Mouse (Mus musculus): ENCODE measurements around the gene Stard13. TPM values are rescaled to one million over a fixed set of nuclear protein-coding genes. Genes with fewer than 3 reads are reported as not detected.

The Stard13 gene
- total RNA-seq (2017): not detected in 3 replicates

GRCm38 (mm10) chr5:151233400-151234031 lies at the start of gene Stard13:
Gene Stard13 (minus strand): TSS chr5:151233836.
- ATAC-seq (replicated peaks; ENCODE audit: insufficient number of reproducible peaks, low FRiP score, low TSS enrichment, poor library complexity, severe bottlenecking): no peak

DNA sequence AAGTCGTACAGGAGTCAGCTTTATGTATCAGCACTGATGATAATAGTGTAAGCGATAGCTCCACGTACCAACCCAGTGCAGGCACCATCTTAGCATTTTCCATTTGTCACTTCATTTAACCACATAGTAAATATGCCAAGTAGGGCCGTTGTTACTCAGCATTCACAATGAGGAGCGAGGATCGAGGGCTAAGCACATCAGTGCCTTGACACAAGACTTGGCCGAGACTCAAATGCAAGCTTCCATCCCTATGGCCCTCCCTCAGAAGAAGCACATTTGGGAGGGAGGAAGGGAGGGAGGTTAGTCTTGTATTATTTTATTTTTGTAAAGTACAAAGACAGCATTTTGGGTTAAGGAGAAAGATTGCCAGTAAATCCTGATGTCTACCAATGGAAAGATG lies 45.9 kb upstream of the Stard13 start:
- no peak for ATAC-seq (replicated peaks; ENCODE audit: insufficient number of reproducible peaks, low FRiP score, low TSS enrichment, poor library complexity, severe bottlenecking)

DNA sequence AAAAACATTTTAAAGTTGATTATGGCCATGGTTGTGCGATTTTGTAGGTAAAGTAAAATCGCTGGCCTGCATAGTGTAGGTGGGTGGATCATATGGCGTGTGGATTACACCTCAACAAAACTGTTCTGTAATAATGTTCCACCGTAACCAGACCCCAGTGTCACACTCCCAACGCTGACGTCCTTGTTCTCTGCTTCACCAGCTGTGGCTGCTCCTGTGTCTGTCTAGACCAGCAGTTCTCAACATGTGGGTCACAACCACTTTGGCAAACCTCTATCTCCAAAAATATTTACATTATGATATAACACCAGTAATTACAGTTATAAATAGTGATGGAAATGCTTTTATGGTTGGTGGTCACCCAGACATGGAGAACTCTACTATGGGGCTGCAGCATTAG lies 44.3 kb upstream of the Stard13 start:
- no peak for ATAC-seq (replicated peaks; ENCODE audit: insufficient number of reproducible peaks, low FRiP score, low TSS enrichment, poor library complexity, severe bottlenecking)

- ATAC-seq (replicated peaks; ENCODE audit: insufficient number of reproducible peaks, low FRiP score, low TSS enrichment, poor library complexity, severe bottlenecking): no peak
These were observed 42.4 kb upstream of the Stard13 start for GRCm38 (mm10) chr5:151275986-151276385.

- ATAC-seq (replicated peaks; ENCODE audit: insufficient number of reproducible peaks, low FRiP score, low TSS enrichment, poor library complexity, severe bottlenecking): no peak
These were observed 40.6 kb upstream of the Stard13 start for GRCm38 (mm10) chr5:151274265-151274664.

- no peak for ATAC-seq (replicated peaks; ENCODE audit: insufficient number of reproducible peaks, low FRiP score, low TSS enrichment, poor library complexity, severe bottlenecking)
These were observed 37.2 kb upstream of the Stard13 start for GRCm38 (mm10) chr5:151270815-151271214.

GRCm38 (mm10) chr5:151266896-151267634 lies 33.4 kb upstream of the Stard13 start:
- no peak for ATAC-seq (replicated peaks; ENCODE audit: insufficient number of reproducible peaks, low FRiP score, low TSS enrichment, poor library complexity, severe bottlenecking)

- ATAC-seq (replicated peaks; ENCODE audit: insufficient number of reproducible peaks, low FRiP score, low TSS enrichment, poor library complexity, severe bottlenecking): no peak
These were observed 27.9 kb upstream of the Stard13 start for GRCm38 (mm10) chr5:151261558-151261957.

DNA sequence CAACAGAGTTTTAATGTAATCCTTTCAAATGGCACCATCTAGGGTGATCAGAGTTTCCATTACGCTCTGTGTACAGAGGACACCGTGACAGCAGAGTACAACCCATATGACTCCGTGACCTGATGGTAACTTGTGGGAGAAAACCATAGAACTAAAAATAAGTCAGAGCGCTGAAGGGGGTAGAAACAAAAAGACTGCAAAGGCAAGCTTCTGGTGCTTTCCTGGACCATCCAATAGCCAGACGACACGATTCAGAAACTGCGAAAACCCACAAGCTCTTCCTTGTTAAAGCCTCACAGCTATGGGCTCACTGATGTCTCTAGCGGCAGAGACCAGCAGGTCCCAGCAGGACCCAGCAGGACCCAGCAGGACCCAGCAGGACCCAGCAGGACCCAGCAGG lies 18.6 kb upstream of the Stard13 start:
- ATAC-seq (replicated peaks; ENCODE audit: insufficient number of reproducible peaks, low FRiP score, low TSS enrichment, poor library complexity, severe bottlenecking): no peak

DNA sequence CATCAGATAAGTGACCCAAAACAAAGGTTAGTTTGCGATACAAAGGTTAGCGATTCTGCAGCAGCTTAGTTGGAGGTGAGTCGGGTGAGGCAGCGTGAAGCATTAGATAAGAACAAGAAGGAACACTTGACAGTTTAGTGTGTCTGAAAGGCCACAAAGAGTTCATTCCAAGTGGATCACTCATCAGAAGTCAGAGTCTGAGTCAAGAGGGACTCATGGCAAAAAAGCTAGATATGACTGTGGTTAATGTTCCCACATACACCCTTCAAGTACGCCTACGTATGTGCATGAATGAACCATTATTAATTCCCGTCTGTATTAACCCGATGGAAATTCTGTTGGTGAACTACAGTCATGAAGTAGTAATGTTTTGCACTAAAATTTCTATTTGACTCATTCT lies 18.0 kb upstream of the Stard13 start:
- ATAC-seq (replicated peaks; ENCODE audit: insufficient number of reproducible peaks, low FRiP score, low TSS enrichment, poor library complexity, severe bottlenecking): no peak

DNA sequence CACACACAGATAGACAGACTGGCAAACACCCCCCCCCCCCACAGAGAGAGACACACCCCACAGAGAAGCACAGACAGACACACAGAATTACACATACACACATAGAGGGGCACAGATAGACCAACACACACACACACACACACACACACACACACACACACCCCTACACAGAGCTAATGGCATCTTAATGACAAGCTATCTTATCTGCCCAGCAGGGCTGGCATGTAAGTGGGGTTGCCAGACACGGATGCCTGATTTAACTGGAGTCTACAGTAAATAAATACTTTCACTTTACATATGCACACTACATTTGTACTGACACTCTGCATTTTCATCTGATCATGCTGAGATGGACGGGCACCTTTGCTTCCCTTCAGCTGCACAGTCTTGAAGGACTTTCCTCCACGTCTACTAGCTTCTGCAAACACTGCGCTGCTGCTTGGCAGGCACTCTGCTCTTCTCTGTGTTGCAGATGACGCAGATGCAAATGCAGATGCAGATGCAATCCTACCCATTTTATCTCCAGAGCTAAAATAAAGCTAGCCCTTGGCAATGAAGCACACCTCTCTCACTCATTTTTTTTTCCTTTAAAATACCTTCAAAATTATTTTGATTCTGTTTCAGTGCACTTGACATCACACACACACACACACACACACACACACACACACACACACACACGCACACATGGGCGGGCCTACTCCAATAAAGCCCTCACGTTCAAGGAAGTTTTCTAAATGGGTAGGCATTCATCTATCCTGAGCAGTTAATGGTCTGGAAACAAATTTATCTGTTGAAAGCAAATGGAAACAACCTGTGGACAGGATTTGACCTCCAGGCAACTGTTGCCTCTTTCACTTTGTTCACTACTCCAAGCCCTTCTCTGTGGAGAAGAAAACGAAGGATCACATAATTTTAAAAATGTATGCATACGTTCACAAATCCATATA lies 15.3 kb upstream of the Stard13 start:
- no peak for ATAC-seq (replicated peaks; ENCODE audit: insufficient number of reproducible peaks, low FRiP score, low TSS enrichment, poor library complexity, severe bottlenecking)

- ATAC-seq (replicated peaks; ENCODE audit: insufficient number of reproducible peaks, low FRiP score, low TSS enrichment, poor library complexity, severe bottlenecking): no peak
These were observed 14.4 kb upstream of the Stard13 start for GRCm38 (mm10) chr5:151248084-151248483.

GRCm38 (mm10) chr5:151247115-151247875 lies 13.7 kb upstream of the Stard13 start:
- no peak for ATAC-seq (replicated peaks; ENCODE audit: insufficient number of reproducible peaks, low FRiP score, low TSS enrichment, poor library complexity, severe bottlenecking)

- ATAC-seq (replicated peaks; ENCODE audit: insufficient number of reproducible peaks, low FRiP score, low TSS enrichment, poor library complexity, severe bottlenecking): no peak
These were observed 12.7 kb upstream of the Stard13 start for GRCm38 (mm10) chr5:151246287-151246686.

- no peak for ATAC-seq (replicated peaks; ENCODE audit: insufficient number of reproducible peaks, low FRiP score, low TSS enrichment, poor library complexity, severe bottlenecking)
These were observed 11.9 kb upstream of the Stard13 start for GRCm38 (mm10) chr5:151245571-151245970.

DNA sequence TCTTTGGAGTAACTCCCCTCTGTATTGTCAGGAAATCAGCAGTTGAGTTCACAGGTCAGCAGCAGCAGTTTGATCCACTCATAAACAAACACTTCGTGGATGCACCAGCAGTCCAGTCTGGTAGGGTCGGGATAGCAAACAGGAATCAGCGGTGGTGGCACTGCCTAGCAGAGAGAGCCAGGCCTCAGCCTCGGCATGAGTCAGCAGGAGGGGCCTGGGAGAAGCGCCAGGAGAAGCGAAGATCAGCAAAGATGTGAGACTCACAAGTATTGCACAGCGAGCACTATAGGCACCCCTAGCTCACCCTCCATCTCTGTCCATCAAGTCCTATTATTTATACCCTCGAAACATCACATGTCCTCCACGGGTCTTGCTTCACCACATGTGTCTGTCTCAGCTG lies 5.1 kb upstream of the Stard13 start:
- no peak for ATAC-seq (replicated peaks; ENCODE audit: insufficient number of reproducible peaks, low FRiP score, low TSS enrichment, poor library complexity, severe bottlenecking)

DNA sequence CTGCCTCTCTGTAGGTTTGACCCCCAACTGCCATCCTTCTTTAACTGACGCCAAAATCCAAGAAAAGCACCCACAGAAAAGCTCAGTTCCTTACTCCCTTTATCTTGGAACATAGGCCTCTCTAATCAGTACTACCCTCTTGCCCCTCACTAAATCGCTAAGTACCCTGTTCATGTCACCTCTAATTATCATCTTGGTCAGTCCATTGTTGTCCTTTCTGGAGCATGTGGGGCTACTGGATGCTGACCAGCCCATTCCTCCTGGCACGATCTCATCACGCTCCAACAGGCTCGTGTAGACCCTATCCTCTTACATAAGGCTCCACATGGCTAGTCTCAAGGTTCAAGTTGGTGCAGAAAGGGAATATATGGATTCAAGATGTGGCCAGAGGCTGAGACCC lies 2.8 kb upstream of the Stard13 start:
- no peak for ATAC-seq (replicated peaks; ENCODE audit: insufficient number of reproducible peaks, low FRiP score, low TSS enrichment, poor library complexity, severe bottlenecking)

GRCm38 (mm10) chr5:151232576-151233299 lies 898 bp downstream of the Stard13 start:
- ATAC-seq (replicated peaks; ENCODE audit: insufficient number of reproducible peaks, low FRiP score, low TSS enrichment, poor library complexity, severe bottlenecking): no peak

Data from monocyte, adult 5-6 weeks (primary cell).